Mouse (Mus musculus): ENCODE measurements at regions not wholly inside any gene's neighbourhood (a gene's known extent, or its start where the extent isn't known, plus 50 kb on each side); places are given as distances from the start of the nearest gene placed in this dataset.

GRCm38 (mm10) chr2:139179641-139180040, 314.1 kb upstream of the Sptlc3 start:
- no peak for DNase-seq

- no peak for DNase-seq
These were observed 295.4 kb upstream of the Sptlc3 start for GRCm38 (mm10) chr2:139198281-139198680.

- DNase-seq, result no peak
These were observed 286.1 kb upstream of the Sptlc3 start for GRCm38 (mm10) chr2:139207649-139208048.

- peak; percentile 14 for DNase-seq
These were observed 272.8 kb upstream of the Sptlc3 start for GRCm38 (mm10) chr2:139220757-139221400.

GRCm38 (mm10) chr2:139230453-139230852, 263.3 kb upstream of the Sptlc3 start:
- no peak for DNase-seq

GRCm38 (mm10) chr2:139250138-139250537, 243.6 kb upstream of the Sptlc3 start:
- DNase-seq, result no peak

GRCm38 (mm10) chr2:139267119-139267518, 226.6 kb upstream of the Sptlc3 start:
- no peak for DNase-seq

GRCm38 (mm10) chr2:139276581-139276980, 217.1 kb upstream of the Sptlc3 start:
- no peak for DNase-seq

GRCm38 (mm10) chr2:139277571-139277970, 216.1 kb upstream of the Sptlc3 start:
- peak; percentile 23 for DNase-seq

GRCm38 (mm10) chr2:139281056-139281455, 212.7 kb upstream of the Sptlc3 start:
- no peak for DNase-seq

- DNase-seq, result no peak
These were observed 209.4 kb upstream of the Sptlc3 start for GRCm38 (mm10) chr2:139284315-139284714.

GRCm38 (mm10) chr2:139286446-139286845, 207.3 kb upstream of the Sptlc3 start:
- DNase-seq, result no peak

- DNase-seq, result no peak
These were observed 195.1 kb upstream of the Sptlc3 start for GRCm38 (mm10) chr2:139298541-139299152.

- no peak for DNase-seq
These were observed 182.3 kb upstream of the Sptlc3 start for GRCm38 (mm10) chr2:139311401-139311812.

GRCm38 (mm10) chr2:139312053-139312452, 181.7 kb upstream of the Sptlc3 start:
- no peak for DNase-seq

GRCm38 (mm10) chr2:139322509-139322908, 171.2 kb upstream of the Sptlc3 start:
- no peak for DNase-seq

GRCm38 (mm10) chr2:139325501-139325900, 168.2 kb upstream of the Sptlc3 start:
- DNase-seq, result no peak

GRCm38 (mm10) chr2:139334681-139335080, 159.0 kb upstream of the Sptlc3 start:
- no peak for DNase-seq

- no peak for DNase-seq
These were observed 155.5 kb upstream of the Sptlc3 start for GRCm38 (mm10) chr2:139338240-139338639.

- DNase-seq, result no peak
These were observed 137.3 kb upstream of the Sptlc3 start for GRCm38 (mm10) chr2:139356280-139357010.

- no peak for DNase-seq
These were observed 131.4 kb upstream of the Sptlc3 start for GRCm38 (mm10) chr2:139362245-139362847.

- DNase-seq, result no peak
These were observed 123.6 kb upstream of the Sptlc3 start for GRCm38 (mm10) chr2:139370070-139370469.

GRCm38 (mm10) chr2:139380285-139380684, 113.4 kb upstream of the Sptlc3 start:
- no peak for DNase-seq

GRCm38 (mm10) chr2:139381628-139382027, 112.1 kb upstream of the Sptlc3 start:
- DNase-seq, result peak; percentile 77

Data from right cerebral cortex, postnatal 25 days (tissue).